Mouse (Mus musculus): ENCODE results near the gene Ctdsp1.

DNA sequence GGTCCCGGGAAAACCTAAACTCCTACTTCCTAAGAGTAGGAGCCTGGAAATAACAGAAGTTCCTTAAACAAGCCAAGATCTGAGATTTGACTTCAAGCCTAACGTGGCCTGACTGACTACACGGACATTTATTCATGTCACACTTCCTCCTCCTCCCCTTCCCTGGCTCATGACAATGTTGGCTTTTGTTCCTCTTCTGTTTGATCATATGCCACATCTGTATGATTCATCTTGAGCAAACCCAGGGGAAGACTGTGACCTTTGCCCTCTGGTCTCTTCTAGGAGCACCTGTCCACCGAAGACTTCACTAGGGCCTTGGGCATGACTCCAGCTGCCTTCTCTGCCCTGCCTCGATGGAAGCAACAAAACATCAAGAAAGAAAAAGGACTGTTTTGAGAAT is 43.3 kb downstream of the Ctdsp1 start:
- no peak for TF ChIP-seq POLR2A (IDR thresholded peaks at IDR 0.05; ENCODE audit: borderline replicate concordance, low read depth, low read length)
- no peak for TF ChIP-seq CTCF (IDR thresholded peaks at IDR 0.05; ENCODE audit: low read depth, low read length)

All from bone marrow macrophage, adult 2 months (primary cell).